Mouse (Mus musculus): ENCODE data around the gene Deaf1.
"Not testable (repeated sequence)": the region's sequence is repeated elsewhere in the genome, so short reads cannot be mapped to it uniquely, and the experiment has no call there.

Deaf1 gene

GRCm38 (mm10) chr7:141261480-141261879 lies 66.0 kb downstream of the Deaf1 start:
- DNase-seq = no peak

- no peak for DNase-seq
Observed at GRCm38 (mm10) chr7:141256159-141256558, 71.3 kb downstream of the Deaf1 start.

- not testable (repeated sequence) for DNase-seq
Observed at GRCm38 (mm10) chr7:141250486-141250885, 77.0 kb downstream of the Deaf1 start.

Data from right cerebral cortex, postnatal 25 days (tissue).